Mouse (Mus musculus): ENCODE data around the gene Rgs8. TPM values are rescaled to one million over a fixed set of nuclear protein-coding genes. Genes with fewer than 3 reads are reported as not detected.

Gene Rgs8
- polyA plus RNA-seq, 1 experiment from 2014 or later: 46.9 TPM

GRCm38 (mm10) chr1:153712633-153713032 is 59.8 kb downstream of the Rgs8 start:
- 89% methylated on average over 2 of the region's 2 CpGs for WGBS
- Histone ChIP-seq H3K9me3 (no peaks in the 10 kb centered on the region), H3K4me1 (no peaks in the 10 kb centered on the region), H3K27ac (no peak overlapping the region), H3K27me3 (replicated peaks) (no peaks in the 10 kb centered on the region), H3K4me3 (no peak overlapping the region), H3K4me2 (no peak overlapping the region), H3K9ac (no peak overlapping the region), H3K36me3 (replicated peaks) (no peaks in the 10 kb centered on the region)
- ATAC-seq (replicated peaks): no peak

GRCm38 (mm10) chr1:153717990-153718389 is 65.2 kb downstream of the Rgs8 start:
- ATAC-seq (replicated peaks): no peak
- 91% methylated on average over 1 of the region's 1 CpGs for WGBS
- Histone ChIP-seq H3K36me3 (replicated peaks) (no peaks in the 10 kb centered on the region), H3K9ac (no peak overlapping the region), H3K27ac (no peak overlapping the region), H3K4me3 (no peak overlapping the region), H3K4me2 (no peak overlapping the region), H3K27me3 (replicated peaks) (no peaks in the 10 kb centered on the region), H3K4me1 (no peaks in the 10 kb centered on the region), H3K9me3 (no peaks in the 10 kb centered on the region)

GRCm38 (mm10) chr1:153720935-153721334 is 68.1 kb downstream of the Rgs8 start:
- H3K4me1 ChIP-seq: no peaks in the 10 kb centered on the region
- no peak overlapping the region for H3K27ac ChIP-seq
- 85% methylated on average over 7 of the region's 7 CpGs for WGBS
- no peaks in the 10 kb centered on the region for H3K27me3 ChIP-seq (replicated peaks)
- H3K4me3 ChIP-seq: no peak overlapping the region
- no peaks in the 10 kb centered on the region for H3K9me3 ChIP-seq
- no peaks in the 10 kb centered on the region for H3K36me3 ChIP-seq (replicated peaks)
- H3K9ac ChIP-seq: no peak overlapping the region
- H3K4me2 ChIP-seq: no peak overlapping the region
- no peak for ATAC-seq (replicated peaks)

GRCm38 (mm10) chr1:153721565-153722310 is 68.9 kb downstream of the Rgs8 start:
- no peak overlapping the region for H3K27ac ChIP-seq
- H3K9me3 ChIP-seq: no peaks in the 10 kb centered on the region
- H3K9ac ChIP-seq: no peak overlapping the region
- 89% methylated on average over 9 of the region's 9 CpGs for WGBS
- H3K27me3 ChIP-seq (replicated peaks): no peaks in the 10 kb centered on the region
- H3K4me2 ChIP-seq: no peak overlapping the region
- no peaks in the 10 kb centered on the region for H3K36me3 ChIP-seq (replicated peaks)
- H3K4me1 ChIP-seq: no peaks in the 10 kb centered on the region
- no peak for ATAC-seq (replicated peaks)
- H3K4me3 ChIP-seq: no peak overlapping the region

- Histone ChIP-seq H3K36me3 (replicated peaks) (no peaks in the 10 kb centered on the region), H3K9ac (no peak overlapping the region), H3K4me1 (no peaks in the 10 kb centered on the region), H3K27ac (no peak overlapping the region), H3K9me3 (no peaks in the 10 kb centered on the region), H3K4me2 (no peak overlapping the region), H3K4me3 (no peak overlapping the region), H3K27me3 (replicated peaks) (no peaks in the 10 kb centered on the region)
- 85% methylated on average over 9 of the region's 9 CpGs for WGBS
- no peak for ATAC-seq (replicated peaks)
These were observed 70.6 kb downstream of the Rgs8 start for GRCm38 (mm10) chr1:153723426-153723825.

GRCm38 (mm10) chr1:153726636-153727035 is 73.8 kb downstream of the Rgs8 start:
- Histone ChIP-seq H3K4me1 (peaks cover 3% of the 10 kb centered on the region), H3K27me3 (replicated peaks) (no peaks in the 10 kb centered on the region), H3K4me2 (no peak overlapping the region), H3K9me3 (no peaks in the 10 kb centered on the region), H3K27ac (no peak overlapping the region), H3K36me3 (replicated peaks) (no peaks in the 10 kb centered on the region), H3K4me3 (no peak overlapping the region), H3K9ac (no peak overlapping the region)
- ATAC-seq (replicated peaks): no peak
- WGBS: 82% methylated on average over 16 of the region's 16 CpGs

- no peak for ATAC-seq (replicated peaks)
- 61% methylated on average over 2 of the region's 2 CpGs for WGBS
- peaks cover 12% of the 10 kb centered on the region for H3K4me1 ChIP-seq
These were observed 77.0 kb downstream of the Rgs8 start for GRCm38 (mm10) chr1:153729806-153730205.

GRCm38 (mm10) chr1:153730671-153731070 is 77.8 kb downstream of the Rgs8 start:
- Histone ChIP-seq H3K27ac (no peak overlapping the region), H3K27me3 (replicated peaks) (no peaks in the 10 kb centered on the region), H3K4me3 (no peak overlapping the region), H3K36me3 (replicated peaks) (no peaks in the 10 kb centered on the region), H3K9me3 (no peaks in the 10 kb centered on the region), H3K9ac (no peak overlapping the region), H3K4me1 (peaks cover 12% of the 10 kb centered on the region), H3K4me2 (no peak overlapping the region)
- 51% methylated on average over 3 of the region's 3 CpGs for WGBS
- no peak for ATAC-seq (replicated peaks)

More at GRCm38 (mm10) chr1:153729806-153730205, 77.0 kb downstream of the Rgs8 start:
- no peaks in the 10 kb centered on the region for H3K27me3 ChIP-seq (replicated peaks)
- H3K27ac ChIP-seq: 0 out of 2 replicates have a peak overlapping the region, but pooled peaks have one; percentile 12
- H3K36me3 ChIP-seq (replicated peaks): no peaks in the 10 kb centered on the region
- H3K9me3 ChIP-seq: no peaks in the 10 kb centered on the region
- no peak overlapping the region for H3K9ac ChIP-seq
- no peak overlapping the region for H3K4me3 ChIP-seq
- H3K4me2 ChIP-seq: no peak overlapping the region

GRCm38 (mm10) chr1:153733181-153733580 is 80.4 kb downstream of the Rgs8 start:
- Histone ChIP-seq H3K4me1 (peaks cover 37% of the 10 kb centered on the region), H3K9me3 (no peaks in the 10 kb centered on the region), H3K27ac (no peak overlapping the region), H3K36me3 (replicated peaks) (no peaks in the 10 kb centered on the region), H3K27me3 (replicated peaks) (no peaks in the 10 kb centered on the region), H3K4me2 (no peak overlapping the region), H3K4me3 (no peak overlapping the region), H3K9ac (no peak overlapping the region)
- WGBS: 31% methylated on average over 9 of the region's 9 CpGs
- no peak for ATAC-seq (replicated peaks)

- 88% methylated on average over 4 of the region's 4 CpGs for WGBS
- H3K27me3 ChIP-seq (replicated peaks): no peaks in the 10 kb centered on the region
- no peaks in the 10 kb centered on the region for H3K36me3 ChIP-seq (replicated peaks)
These were observed 82.0 kb downstream of the Rgs8 start for GRCm38 (mm10) chr1:153734866-153735265.

GRCm38 (mm10) chr1:153736096-153736495 is 83.3 kb downstream of the Rgs8 start:
- no peaks in the 10 kb centered on the region for H3K9me3 ChIP-seq
- no peaks in the 10 kb centered on the region for H3K27me3 ChIP-seq (replicated peaks)
- peak overlapping the region; percentile 75 for H3K27ac ChIP-seq
- ATAC-seq (replicated peaks): no peak
- H3K36me3 ChIP-seq (replicated peaks): no peaks in the 10 kb centered on the region
- WGBS: 65% methylated on average over 6 of the region's 6 CpGs
- H3K4me2 ChIP-seq: no peak overlapping the region
- H3K9ac ChIP-seq: no peak overlapping the region
- peaks cover 61% of the 10 kb centered on the region for H3K4me1 ChIP-seq
- H3K4me3 ChIP-seq: no peak overlapping the region

More at GRCm38 (mm10) chr1:153734866-153735265, 82.0 kb downstream of the Rgs8 start:
- Histone ChIP-seq H3K4me3 (no peak overlapping the region), H3K9ac (no peak overlapping the region), H3K27ac (no peak overlapping the region), H3K4me2 (no peak overlapping the region), H3K9me3 (no peaks in the 10 kb centered on the region), H3K4me1 (peaks cover 49% of the 10 kb centered on the region)
- no peak for ATAC-seq (replicated peaks)

GRCm38 (mm10) chr1:153737101-153738085 is 84.6 kb downstream of the Rgs8 start:
- Histone ChIP-seq H3K9ac (no peak overlapping the region), H3K27ac (peak overlapping the region; percentile 75), H3K9me3 (no peaks in the 10 kb centered on the region), H3K27me3 (replicated peaks) (no peaks in the 10 kb centered on the region), H3K4me1 (peaks cover 71% of the 10 kb centered on the region), H3K4me3 (no peak overlapping the region), H3K36me3 (replicated peaks) (no peaks in the 10 kb centered on the region), H3K4me2 (0 out of 2 replicates have a peak overlapping the region, but pooled peaks have one; percentile 10)
- 19% methylated on average over 9 of the region's 9 CpGs for WGBS
- peak; percentile 48 for ATAC-seq (replicated peaks)
